Mouse (Mus musculus) mouse embryonic stem cell (cell line): ENCODE data around the gene Plcg1.

Experiments used
- in situ Hi-C, 2 experiments: fragments of 300-500 bp; cut with MboI; formaldehyde crosslinking; loops; 1 replicate in 1 of 2; 3 replicates in 1 of 2; pipeline ENCODE4 v1.14.3; 2019 to 2020; ENCODE audit warnings: low sequenced_read_pairs in 2 of 2, low pct_unique_long_range_greater_than_20kb in 1 of 2, mixed read lengths in 1 of 2; ENCODE audit not compliant: unreplicated experiment in 1 of 2

Plcg1 gene

DNA sequence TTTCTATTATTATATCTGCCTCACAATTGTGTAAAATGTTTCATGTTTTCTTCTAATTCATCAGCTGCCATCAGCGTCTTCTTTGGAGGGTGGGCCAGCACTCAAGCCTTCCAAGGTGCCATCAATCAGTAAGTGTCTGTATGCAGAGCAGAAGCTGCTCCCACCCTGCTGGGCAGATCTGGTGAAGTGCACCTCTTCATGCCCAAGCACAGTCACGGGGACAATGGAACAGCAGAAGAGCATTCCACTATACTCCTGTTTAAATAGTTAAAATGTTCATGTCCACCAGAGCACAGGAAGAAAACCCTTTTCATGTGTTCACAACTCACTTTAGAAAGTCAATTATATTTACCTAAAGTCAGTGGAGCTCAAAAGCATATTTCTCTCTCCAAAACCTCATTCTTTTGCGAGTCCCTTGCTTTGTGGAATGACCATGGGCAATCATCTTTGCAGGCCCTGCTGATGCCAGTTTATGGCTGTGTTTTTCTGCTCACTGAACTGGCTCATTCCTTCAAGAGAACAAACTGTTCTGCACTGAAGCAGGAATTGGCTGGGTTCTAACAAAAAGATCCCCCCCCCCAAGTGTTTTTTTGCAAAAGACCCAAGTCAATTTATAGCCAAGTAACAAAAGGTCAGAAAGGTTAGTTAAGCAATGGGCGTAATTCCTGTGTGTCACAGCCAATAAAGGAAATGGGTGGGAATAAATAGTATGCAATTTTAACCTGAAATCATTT lies 73.9 kb downstream of the Plcg1 start:
- in situ Hi-C loops: no loop called here

DNA sequence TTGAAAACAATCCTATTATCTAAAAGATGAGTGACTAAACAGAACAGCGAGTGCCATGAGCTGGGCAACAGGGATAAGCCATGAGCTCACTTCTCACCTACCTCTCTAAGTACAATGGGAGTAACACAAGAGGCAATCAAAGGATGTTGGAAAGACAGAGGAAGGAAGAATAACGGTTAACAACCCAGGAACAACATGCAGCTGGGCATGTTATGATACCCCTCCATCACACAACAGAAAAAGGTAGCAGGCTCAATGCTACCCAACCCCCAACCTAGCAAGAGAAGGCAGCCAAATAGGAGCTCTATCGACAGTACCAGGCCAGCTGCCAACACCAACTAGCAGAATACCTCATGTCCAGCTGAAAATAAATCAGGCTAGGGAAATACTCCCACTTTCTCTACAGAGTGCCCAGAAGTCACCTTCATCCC lies 75.0 kb downstream of the Plcg1 start:
- in situ Hi-C loops: no loop called here

- in situ Hi-C loops: no loop called here
Observed at GRCm38 (mm10) chr2:160810376-160810775, 79.3 kb downstream of the Plcg1 start.

DNA sequence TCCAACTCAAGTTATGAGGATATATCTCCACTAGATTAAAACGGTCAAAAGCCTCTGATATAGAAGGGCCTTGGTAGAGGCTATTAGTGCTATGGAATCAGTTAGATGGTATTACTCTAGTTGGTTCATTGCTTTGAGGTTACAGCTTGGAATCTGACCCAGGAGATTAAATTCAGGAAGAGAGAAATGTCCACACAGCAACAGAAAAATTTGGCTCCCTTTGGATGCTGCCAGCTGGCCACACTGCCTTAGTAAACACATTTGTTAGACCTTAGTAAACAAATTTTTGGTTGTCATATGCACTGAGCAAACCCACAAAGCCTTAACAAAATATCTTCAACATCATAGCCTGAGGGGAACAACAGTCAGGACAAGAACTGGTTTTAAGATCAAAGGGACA lies 79.7 kb downstream of the Plcg1 start:
- in situ Hi-C loops: no loop called here
